Mouse (Mus musculus): ENCODE measurements at regions not wholly inside any gene's neighbourhood (a gene's known extent, or its start where the extent isn't known, plus 50 kb on each side); places are given as distances from the start of the nearest gene placed in this dataset.

DNA sequence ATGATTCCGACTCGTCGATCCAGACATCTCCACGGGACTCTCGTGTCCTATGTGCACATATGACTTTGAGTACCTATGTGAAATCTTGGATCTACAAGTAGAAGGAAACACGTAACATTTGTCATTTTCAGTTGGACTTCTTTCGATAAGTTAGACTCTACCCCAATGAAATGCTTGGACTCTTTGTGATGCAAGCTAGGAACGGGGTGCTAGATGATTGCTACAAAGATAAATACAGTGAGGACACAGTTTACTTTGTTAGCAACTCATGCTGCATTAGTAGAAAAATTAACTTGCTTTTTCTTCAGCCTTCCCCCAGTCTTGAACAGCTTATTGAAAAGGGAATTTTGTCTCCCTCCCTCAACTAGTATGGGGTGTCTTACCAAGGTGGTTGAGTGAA is 81.2 kb upstream of the Eef1e1 start:
- WGBS, result 91% methylated on average over 8 of the region's 8 CpGs
- H3K4me2 ChIP-seq, result no peak overlapping the region
- no peaks in the 10 kb centered on the region for H3K9me3 ChIP-seq (replicated peaks)
- H3K36me3 ChIP-seq, result no peaks in the 10 kb centered on the region
- H3K27ac ChIP-seq (replicated peaks), result no peak overlapping the region
- ATAC-seq (ENCODE audit: low FRiP score), result no peak
- no peak overlapping the region for H3K9ac ChIP-seq (replicated peaks)
- no peak overlapping the region for H3K4me3 ChIP-seq (replicated peaks)
- no peaks in the 10 kb centered on the region for H3K27me3 ChIP-seq (replicated peaks)
- H3K4me1 ChIP-seq, result no peaks in the 10 kb centered on the region

DNA sequence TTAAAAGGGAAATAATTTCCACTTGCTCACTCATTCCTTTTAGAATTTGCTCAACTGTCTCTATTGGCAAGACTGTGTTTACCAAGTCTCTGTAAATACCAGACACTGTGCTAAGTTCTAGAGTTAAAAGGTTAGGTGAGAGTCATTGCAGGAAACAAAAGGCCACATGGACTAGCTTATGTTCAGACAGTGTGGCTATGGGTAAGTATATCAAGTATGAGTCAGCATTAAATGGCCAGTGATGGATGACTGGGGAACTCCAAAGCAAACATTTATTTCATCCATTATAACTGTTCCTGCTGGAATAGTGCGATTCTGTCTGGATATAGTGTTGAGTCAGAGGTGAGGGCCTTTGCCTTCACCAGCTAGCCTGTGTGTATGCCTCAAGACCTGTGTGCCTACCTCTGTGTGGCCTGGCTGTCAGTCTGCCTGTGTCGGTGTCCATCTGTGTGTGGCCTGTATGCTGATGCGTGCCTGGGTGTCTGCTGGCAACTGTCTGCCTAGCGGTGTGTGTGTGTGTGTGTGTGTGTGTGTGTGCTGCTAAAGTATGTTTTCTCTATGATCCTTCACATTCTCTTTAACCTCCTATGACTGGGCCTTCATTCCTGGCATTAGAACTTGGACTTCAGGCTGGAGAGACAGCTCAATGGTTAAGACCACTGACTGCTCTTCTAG is 77.6 kb upstream of the Eef1e1 start:
- Histone ChIP-seq H3K4me3 (replicated peaks) (no peak overlapping the region), H3K9me3 (replicated peaks) (no peaks in the 10 kb centered on the region), H3K4me1 (no peaks in the 10 kb centered on the region), H3K27ac (replicated peaks) (no peak overlapping the region), H3K9ac (replicated peaks) (no peak overlapping the region), H3K27me3 (replicated peaks) (no peaks in the 10 kb centered on the region), H3K36me3 (no peaks in the 10 kb centered on the region), H3K4me2 (no peak overlapping the region)
- WGBS, result 94% methylated on average over 4 of the region's 4 CpGs
- ATAC-seq (ENCODE audit: low FRiP score), result no peak

DNA sequence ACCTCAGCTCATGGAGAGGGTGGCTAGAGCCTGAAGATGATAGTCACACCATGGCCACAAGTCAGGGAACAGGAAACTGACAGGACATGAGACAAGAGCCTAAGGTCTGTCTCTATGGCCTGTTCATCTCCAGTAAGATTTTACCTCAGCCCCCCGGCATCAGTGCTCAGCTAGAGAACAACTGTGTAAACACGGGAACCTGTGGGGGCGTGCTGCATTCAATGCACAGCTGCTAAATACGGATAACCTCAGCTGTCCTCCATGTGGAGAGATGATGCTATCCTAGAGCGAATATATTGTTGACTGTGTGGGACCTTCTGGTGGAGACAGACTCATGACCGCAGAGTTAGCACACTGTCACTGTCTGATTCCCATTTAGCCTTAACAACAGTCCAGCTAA is 76.4 kb upstream of the Eef1e1 start:
- Histone ChIP-seq H3K9me3 (replicated peaks) (no peaks in the 10 kb centered on the region), H3K9ac (replicated peaks) (no peak overlapping the region), H3K4me2 (no peak overlapping the region), H3K36me3 (no peaks in the 10 kb centered on the region), H3K27ac (replicated peaks) (no peak overlapping the region), H3K27me3 (replicated peaks) (no peaks in the 10 kb centered on the region), H3K4me3 (replicated peaks) (no peak overlapping the region), H3K4me1 (no peaks in the 10 kb centered on the region)
- ATAC-seq (ENCODE audit: low FRiP score), result no peak
- 80% methylated on average over 6 of the region's 6 CpGs for WGBS

DNA sequence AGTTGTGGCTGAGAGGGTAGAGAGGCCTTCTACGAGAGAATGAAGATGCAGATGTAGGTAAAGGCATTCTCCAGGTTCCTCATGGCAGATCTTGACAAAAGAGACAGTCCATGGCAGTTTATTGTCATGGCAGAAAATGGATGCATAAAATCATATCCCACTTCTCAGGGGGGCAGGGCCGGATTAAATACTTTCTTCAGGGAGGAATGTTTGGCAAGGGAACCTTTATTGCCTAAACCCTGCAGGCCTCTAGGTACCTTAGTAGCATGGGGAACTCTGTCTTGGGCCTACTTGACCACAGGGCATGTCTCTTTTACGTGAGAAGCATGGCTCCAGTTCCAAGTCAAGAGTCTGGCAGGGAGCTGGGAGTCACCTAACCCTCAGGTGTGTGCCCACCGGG is 74.4 kb upstream of the Eef1e1 start:
- H3K36me3 ChIP-seq, result no peaks in the 10 kb centered on the region
- no peak overlapping the region for H3K4me2 ChIP-seq
- H3K27me3 ChIP-seq (replicated peaks), result no peaks in the 10 kb centered on the region
- no peak overlapping the region for H3K4me3 ChIP-seq (replicated peaks)
- H3K4me1 ChIP-seq, result no peaks in the 10 kb centered on the region
- whole genome bisulfite sequencing, result 87% methylated on average over 4 of the region's 4 CpGs
- no peak overlapping the region for H3K27ac ChIP-seq (replicated peaks)
- no peaks in the 10 kb centered on the region for H3K9me3 ChIP-seq (replicated peaks)
- ATAC-seq (ENCODE audit: low FRiP score), result no peak
- H3K9ac ChIP-seq (replicated peaks), result no peak overlapping the region

DNA sequence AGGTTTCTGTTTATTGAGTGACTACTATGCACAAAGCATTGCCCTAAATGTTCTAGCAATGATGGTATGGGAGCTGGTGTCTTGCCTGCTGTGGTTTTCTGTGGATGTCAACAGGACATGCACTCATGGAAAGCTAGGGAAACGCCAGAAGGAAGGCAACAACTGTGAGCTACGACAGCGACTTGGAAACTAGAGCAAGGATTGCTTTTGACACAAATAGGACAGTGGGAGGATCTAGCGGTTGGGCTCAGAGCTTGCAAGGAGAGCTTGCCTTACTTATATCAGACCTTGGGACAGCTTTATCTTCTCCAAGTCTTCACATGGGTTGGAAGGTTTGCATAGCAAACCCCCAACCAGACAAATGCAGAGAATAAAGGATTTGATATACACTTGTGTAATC is 66.6 kb upstream of the Eef1e1 start:
- H3K27me3 ChIP-seq (replicated peaks), result no peaks in the 10 kb centered on the region
- H3K4me3 ChIP-seq (replicated peaks), result no peak overlapping the region
- H3K9me3 ChIP-seq (replicated peaks), result no peaks in the 10 kb centered on the region
- H3K27ac ChIP-seq (replicated peaks), result no peak overlapping the region
- no peak overlapping the region for H3K4me2 ChIP-seq
- no peak for ATAC-seq (ENCODE audit: low FRiP score)
- no peak overlapping the region for H3K9ac ChIP-seq (replicated peaks)
- no peaks in the 10 kb centered on the region for H3K36me3 ChIP-seq
- H3K4me1 ChIP-seq, result no peaks in the 10 kb centered on the region
- WGBS, result 93% methylated on average over 4 of the region's 4 CpGs

DNA sequence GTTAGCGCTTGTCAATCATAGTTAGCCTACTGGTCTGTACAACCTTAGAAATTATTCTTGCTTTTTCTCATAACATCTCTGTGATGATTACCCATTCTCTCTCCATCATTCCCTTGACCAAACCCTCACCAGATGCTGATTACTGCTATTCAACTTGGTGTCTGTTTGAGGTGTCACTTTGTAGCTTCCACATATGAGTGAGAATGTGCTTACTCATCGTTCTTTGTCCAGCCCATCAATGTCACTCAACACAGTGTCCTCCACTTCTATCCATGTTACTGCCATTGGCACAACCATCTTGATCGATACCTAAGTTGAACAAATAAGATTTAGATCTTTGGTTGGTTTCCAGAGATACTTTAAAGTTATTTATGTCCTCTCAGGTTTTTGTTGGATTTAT is 62.3 kb upstream of the Eef1e1 start:
- no peak overlapping the region for H3K9ac ChIP-seq (replicated peaks)
- H3K36me3 ChIP-seq, result no peaks in the 10 kb centered on the region
- no peak overlapping the region for H3K4me3 ChIP-seq (replicated peaks)
- no peaks in the 10 kb centered on the region for H3K9me3 ChIP-seq (replicated peaks)
- H3K27ac ChIP-seq (replicated peaks), result no peak overlapping the region
- WGBS, result 95% methylated on average over 3 of the region's 3 CpGs
- H3K4me1 ChIP-seq, result no peaks in the 10 kb centered on the region
- H3K4me2 ChIP-seq, result no peak overlapping the region
- ATAC-seq (ENCODE audit: low FRiP score), result no peak
- no peaks in the 10 kb centered on the region for H3K27me3 ChIP-seq (replicated peaks)

DNA sequence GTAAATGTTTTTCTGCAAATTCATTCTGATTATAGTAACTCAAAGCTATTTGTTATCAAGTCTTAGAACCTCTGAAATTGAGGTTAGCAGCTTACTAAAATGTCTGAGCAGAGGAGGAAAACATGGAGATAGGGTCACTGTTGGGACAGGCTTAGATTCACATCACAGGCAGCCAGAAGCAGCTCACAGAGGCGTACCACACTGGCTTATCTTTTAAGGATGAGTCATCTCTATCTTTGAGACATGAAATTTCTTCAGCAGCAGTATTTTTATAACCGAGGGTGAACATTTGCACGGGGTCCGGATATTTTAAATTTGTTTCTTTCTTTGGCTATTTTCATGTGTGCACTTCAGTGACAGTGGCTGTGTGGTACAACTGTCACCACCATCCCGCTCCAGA is 56.0 kb upstream of the Eef1e1 start:
- Histone ChIP-seq H3K4me2 (no peak overlapping the region), H3K9me3 (replicated peaks) (no peaks in the 10 kb centered on the region), H3K27me3 (replicated peaks) (no peaks in the 10 kb centered on the region), H3K27ac (replicated peaks) (no peak overlapping the region), H3K4me3 (replicated peaks) (no peak overlapping the region), H3K36me3 (no peaks in the 10 kb centered on the region), H3K4me1 (no peaks in the 10 kb centered on the region), H3K9ac (replicated peaks) (no peak overlapping the region)
- 94% methylated on average over 5 of the region's 5 CpGs for WGBS
- no peak for ATAC-seq (ENCODE audit: low FRiP score)

Measured in neural tube, embryonic 15.5 days (tissue).